Mouse (Mus musculus) activated CD4-positive, CD25-positive, alpha-beta regulatory T cell, adult 4 months (primary cell): ENCODE data around the gene Sult5a1. TPM values are rescaled to one million over a fixed set of nuclear protein-coding genes. Genes with fewer than 3 reads are reported as not detected.
A peak's percentile ranks its signal among the peaks of the same experiment; 100 is the strongest.
"Not testable (repeated sequence)": the region's sequence is repeated elsewhere in the genome, so short reads cannot be mapped to it uniquely, and the experiment has no call there.

Experiments used
- ATAC-seq: one replicate; pipeline ENCODE4 v1.8.0; 2017
- polyA plus RNA-seq, 2 experiments: library from polyadenylated mRNA; unstranded; fragments of 100-300 nt; shearing (Covaris generic); gene quantifications; one replicate each; pipeline ENCODE4 v1.2.1; 2017

The Sult5a1 gene
- polyA plus RNA-seq, 2 experiments from 2014 or later, result not detected

DNA sequence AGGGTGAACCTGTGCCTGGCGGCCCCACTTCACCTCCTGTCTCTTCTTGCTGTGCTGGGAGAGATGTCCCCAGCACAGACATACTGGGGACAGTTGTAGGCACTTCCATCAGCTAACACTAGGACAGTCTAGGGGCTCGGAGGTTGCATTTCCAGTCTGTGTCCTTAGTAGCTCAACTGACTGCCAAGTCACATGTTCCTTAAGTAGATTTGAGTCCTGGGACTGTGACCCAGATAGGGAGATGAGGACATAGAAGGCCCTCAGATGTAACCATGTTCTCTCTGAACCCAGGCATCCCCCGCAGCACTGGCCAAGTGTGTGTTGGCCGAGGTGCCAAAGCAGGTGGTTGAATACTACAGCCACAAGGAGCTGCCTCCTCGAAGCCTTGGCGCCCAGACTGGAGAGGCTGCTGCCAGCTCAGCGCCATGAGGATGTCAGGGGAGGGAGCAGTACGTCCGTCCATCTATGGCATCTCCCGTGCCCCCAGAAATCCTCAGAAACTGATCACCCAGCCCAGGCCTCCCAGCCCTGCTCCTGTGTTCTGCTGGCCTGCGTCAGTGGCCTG lies 23.9 kb downstream of the Sult5a1 start:
- ATAC-seq, result no peak

DNA sequence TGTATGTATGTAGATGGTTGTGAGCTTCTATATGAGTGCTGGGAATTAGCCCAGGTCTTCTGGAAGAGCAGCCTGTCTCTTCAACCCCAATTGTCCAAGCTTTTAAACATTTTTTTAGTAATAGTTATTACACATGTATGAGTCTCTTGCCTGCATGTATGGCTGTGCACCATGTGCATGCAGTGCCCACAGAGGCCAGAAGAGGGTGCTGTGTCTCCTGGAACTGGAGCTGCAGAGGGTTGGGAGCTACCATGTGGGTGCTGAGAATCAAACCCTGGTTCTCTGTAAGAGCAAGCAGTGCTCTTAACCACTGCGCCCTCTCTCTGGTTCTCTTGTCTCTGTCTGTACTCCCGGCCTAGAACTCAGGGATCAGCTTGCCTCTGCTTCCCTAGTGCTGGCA lies 25.2 kb downstream of the Sult5a1 start:
- no peak for ATAC-seq

DNA sequence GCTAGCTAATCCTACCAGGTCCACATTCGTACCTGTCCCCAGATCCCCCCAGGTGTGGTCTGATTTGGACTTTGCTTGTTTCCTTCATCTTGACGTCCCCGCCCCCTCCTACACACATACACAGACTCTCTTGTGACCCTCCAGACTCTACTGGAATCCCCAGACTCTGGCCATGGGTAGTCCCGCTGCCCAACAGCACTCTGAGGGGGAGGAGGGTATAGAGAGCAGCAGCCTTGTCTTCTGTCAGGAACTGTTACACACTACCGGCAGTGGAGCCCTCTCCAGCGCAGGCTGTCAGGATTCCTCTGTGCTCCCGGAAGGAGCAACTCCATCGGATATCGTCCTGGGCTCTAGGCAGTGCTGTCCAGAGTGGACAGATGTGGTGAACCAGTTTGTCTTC lies 27.1 kb downstream of the Sult5a1 start:
- ATAC-seq, result no peak

DNA sequence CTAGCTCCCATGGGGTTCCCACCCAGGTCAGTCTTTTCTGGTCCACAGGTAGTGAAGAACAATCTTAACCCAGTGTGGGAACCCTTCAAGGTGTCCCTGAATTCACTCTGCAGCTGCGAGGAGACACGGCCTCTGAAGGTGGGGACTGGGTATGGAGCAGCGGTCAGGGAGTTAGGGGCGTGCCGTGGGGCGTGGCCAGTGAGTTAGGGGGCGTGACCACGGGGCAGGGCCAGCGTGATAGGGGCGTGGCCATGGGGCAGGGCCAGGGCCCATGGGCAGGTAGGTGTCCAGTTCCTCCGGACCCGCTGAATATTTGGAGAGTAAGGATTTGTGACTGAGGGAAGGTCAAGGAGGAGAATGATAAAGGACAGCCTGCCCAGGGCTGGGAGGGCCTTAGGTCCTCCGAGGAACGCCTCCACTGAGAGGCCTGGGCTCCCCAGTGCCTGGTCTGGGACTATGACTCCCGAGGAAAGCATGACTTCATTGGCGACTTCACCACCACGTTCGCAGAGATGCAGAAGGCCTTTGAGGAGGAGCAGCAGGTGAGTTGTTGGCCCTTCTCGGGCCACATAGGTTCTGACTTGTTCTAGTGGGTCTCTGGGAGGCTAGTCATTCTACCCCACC lies 31.8 kb downstream of the Sult5a1 start:
- no peak for ATAC-seq

DNA sequence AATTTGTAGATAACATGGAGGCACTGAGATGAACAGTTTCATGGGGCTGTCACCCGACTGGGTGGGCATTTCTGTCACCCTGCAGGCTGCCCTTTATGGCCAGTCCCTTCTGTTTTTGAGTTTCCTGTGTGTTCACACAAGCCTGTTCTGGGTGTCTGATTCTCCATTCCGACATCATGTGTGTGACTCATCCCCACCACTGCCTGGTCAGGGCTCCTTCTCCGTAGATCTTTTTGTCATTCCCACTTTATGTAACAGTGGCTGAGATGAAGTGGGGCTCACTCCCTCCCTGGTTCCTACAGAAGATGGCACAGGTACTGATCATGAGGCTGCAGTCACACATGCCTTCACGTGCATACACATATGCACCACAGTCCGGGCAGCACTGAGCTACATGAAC lies 35.4 kb downstream of the Sult5a1 start:
- no peak for ATAC-seq

DNA sequence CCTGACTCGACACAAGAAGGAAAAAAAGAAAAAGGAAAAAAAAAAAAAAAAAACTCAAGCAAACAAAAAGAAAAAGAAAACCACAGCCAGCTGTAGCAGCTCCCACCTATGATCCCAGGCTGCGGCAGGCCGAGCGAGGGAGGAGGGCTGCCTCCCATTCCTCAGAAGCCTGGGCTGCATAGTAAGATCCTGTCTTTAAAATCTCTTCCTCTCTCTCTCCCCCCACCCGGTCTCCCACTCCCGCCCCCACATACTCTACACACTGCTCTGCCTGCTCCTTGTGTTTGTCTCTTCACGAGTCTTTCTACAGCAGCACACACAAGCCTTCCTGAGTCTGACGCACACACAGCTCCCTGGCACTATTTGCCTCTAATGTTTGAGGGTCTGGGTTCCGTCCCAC lies 36.1 kb downstream of the Sult5a1 start:
- ATAC-seq, result no peak

DNA sequence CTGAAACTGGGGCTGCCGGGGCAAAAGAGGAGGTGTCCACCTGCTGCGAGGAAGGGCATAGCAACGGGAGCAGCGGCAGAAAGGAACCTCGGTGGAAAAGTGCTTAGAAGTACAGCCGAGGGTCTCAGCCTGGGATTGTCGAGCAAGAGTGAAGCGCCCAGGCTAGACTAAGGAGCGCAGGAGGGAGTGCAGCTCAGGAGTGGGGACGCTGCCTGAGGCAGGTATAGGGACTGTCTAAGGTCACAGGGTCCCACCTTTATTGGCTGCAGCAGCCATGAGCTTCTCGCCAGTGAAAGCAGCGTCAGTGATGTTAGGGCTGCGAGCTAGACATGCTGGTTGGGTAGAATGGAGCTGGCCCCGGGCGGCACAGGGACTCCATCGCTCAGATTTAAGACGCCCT lies 40.4 kb downstream of the Sult5a1 start:
- no peak for ATAC-seq

DNA sequence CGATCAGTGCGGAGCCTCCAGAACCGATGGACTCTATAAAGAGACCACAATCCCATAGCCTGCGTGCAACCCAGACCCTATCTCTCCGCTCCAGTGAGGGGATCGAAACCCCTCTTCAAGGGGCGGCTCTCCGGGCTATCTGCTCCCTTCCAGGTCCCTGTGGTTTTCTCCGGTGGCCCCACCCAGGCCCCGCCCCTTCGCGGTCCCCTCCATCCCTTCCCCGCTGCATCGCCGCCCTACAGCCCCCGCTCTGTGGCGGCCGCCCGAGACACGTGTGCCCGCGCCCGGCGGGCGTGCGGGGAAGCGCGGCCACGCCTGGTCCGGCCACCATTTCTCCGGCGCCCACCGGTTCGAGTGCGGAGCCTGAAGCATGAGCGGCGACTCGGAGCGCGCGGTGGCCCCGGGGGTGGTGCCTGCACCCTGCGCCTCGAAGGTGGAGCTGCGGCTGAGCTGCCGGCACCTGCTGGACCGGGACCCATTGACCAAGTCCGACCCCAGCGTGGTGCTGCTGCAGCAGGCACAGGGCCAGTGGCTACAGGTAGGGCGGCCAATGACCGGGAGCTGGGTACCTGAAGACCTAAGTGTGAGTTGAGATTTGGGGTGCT lies 40.9 kb downstream of the Sult5a1 start, which contains the start of gene Cpne7:
Gene Cpne7 (plus strand): TSS at position 248 of the 605 bp plus-strand sequence.
- no peak for ATAC-seq

DNA sequence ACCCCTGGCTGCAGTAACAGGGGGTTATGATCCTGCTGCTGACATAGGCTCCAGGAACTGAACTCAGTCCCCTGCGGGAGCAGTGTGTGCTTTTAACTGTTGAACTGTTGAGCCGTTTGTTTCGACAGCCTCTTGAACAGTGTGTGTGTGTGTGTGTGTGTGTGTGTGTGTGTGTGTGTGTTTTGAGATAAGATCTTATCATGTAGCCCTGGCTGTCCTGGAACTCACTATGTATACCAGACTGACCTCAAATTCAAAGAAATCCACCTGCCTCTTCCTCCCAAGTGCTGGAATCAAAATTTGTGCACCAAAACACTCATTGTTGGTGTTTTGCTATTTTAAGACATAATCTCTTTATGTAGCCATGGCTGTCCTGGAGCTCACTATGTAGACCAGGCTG lies 43.5 kb downstream of the Sult5a1 start:
- no peak for ATAC-seq

DNA sequence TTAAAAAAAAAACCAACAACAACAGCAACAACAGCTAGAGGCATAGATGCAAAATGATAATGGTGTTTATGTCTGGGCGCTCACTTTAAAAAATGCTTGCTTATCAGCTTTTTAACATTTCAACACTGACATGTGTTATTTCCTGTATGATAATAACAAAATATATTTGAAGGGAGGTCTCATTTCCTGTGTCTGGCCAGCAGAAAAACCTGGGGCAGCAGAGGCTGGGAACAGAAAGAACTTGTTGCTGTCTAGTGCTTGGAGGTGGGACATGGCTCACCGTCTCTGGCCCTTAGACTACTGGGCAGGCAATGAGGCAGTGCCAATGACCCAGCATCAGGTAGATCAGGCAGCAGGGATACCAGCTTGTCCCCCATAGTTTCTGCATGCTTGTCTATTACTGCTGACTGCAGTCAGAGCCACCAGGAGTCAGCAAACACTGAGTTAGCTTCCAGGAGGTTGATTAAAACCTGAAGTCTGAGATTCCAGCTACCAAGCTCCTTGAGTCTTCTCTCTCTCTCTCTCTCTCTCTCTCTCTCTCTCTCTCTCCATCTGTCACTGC lies 44.1 kb downstream of the Sult5a1 start:
- peak; percentile 59 for ATAC-seq

DNA sequence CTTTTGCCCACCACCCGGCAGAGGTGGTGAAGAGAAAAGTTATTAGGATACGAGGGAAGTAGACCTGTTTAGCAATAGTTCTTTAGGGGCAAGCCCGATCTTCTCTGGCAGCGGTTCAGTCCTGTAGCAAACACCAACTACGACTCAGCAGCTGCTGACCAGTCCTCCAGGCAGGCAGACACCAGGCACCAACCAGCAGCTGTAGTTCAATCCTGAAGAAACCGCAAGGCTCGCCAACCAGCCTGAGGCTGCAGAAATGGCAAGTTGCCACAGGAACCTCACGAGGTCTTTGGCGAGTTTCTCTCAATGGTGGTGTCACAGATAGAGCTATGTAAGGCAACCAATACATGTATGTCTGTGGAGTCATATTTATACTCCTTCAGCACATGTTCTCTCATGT lies 45.2 kb downstream of the Sult5a1 start:
- ATAC-seq, result no peak

DNA sequence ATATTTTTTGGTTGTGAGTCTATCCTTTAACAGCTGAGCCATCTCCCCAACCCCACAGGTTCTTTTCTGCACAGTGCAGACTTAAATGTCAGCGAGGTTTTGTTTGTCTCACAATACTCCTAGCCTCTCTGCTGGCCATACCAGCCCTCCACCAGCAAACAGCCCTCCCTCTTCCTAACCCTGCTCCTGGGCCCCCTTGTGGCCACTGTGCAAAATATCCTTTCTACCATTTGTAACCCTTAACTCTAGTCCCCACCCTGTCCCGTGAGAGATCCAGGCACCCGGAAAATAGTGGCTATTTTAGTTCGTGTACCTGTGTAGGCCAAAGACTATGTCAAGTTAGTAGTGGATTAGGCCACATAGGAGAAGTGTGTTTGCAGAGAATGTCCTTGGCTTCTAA lies 47.5 kb downstream of the Sult5a1 start:
- peak; percentile 67 for ATAC-seq

DNA sequence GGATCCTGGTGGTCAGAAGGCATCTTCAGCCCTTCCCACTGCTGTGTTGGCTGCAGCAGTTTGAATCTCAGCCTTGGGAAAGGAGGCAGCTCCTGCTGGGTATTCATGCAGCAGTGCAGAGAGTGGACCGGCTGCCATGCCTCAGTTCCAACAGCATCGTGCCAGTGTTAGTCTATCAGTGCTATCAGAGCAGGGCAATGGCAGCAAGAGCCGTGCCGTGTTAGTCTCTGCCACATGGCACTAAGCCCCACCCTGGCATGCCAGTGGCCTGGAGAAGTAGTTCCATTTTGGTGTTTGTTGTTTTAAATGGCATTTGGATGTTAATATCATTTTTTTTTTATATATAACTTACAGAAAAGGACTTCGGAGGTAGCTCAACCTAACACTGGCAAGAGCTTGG lies 49.2 kb downstream of the Sult5a1 start:
- no peak for ATAC-seq

DNA sequence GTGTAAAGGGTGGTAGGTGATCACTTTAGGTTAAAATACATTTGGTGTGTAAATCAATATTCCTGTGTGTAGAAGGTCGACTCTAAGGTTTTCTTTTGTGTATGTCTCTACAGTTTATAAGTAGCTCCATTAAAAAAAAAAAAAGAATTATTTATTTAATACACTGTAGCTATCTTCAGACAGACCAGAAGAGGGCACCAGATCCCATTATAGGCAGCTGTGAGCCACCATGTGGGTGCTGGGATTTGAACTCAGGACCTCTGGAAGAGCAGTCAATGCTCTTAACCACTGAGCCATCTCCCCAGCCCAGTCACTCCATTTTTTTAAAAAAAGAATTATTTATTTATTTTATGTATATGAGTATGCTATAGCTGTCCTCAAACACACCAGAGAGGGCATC lies 50.1 kb downstream of the Sult5a1 start:
- ATAC-seq, result no peak

DNA sequence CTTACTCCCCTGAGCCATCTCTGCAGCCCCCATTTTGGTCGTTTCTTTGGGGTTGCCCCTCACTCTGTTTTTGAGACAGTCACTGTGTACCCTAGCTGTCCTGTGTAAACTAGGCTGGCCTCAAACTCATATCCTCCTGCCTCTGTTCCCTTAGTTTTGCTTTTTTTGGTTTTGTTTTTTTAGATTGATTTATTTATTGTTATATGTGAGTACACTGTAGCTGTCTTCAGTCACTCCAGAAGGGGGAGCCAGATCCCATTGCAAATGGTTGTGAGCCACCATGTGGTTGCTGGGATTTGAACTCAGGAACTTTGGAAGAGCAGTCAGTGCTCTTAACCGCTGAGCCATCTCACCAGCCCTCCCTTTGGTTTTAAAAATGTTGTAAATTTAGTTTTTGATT lies 51.6 kb downstream of the Sult5a1 start:
- no peak for ATAC-seq

DNA sequence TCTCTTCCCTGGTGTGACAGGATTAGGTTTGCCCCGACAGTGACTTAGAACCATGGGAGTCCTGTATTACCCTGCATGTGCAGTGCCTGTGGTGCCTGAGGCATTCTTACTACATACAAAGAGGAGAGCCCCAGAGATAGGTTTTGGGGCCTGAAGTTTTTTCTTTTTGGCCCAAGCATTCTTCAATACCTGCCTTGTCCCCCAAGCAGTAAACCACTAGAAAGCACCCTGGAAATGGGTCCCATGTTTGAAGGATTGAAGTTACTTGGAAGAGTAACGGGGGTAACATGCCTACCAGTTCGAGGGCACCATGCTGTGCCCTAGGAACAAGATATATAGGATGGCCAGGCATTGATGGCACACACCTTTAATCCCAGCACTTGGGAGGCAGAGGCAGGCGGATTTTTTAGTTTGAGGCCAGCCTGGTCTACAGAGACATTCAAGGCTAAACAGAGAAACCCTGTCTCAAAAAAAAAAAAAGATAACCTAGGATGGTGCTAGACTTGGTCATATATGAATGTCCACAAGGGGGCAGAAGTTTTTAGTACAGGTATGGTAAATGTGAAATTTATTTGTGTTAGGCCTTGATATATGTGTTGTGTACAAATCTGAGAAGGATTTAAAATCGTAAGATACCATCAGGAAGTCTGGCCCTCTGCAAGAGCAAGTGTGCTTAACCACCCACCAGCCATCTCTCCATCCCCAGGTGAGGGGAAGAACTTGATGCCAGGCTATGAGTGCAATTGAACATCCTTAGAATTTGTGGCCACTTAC lies 52.4 kb downstream of the Sult5a1 start:
- no peak for ATAC-seq

DNA sequence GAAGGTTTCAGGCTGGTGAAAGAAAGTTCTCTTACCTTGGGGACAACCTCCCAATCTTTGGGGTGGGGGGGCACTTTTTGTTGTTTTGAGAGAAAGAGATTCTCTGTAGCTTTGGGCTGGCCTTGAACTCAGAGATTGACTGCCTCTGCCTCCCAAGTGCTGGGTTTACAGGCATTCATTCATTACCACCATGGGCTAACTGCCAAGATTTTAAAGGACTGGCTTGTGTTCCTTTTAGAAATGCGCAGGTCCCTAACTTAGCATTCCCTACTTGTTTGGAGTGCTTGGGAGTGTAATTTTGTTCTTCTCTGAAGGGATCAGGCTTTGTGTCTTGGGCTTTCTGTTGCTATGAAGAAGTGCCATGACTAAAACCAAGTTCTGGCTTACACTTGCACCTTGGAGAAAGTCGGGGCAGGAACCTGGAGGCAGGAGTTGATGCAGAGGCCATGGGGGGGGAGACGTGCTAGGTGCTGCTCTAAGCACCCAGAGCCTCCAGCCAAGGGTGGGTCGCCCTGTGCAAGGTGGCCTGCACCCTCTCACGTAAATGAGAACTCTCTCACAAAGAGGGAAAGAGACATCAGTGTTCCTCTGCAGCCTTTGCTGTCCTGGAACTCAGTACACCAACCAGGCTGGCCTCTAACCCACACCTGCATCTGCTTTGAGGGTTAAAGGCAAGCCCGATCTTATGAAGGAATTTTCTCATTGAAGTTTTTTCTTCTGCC lies 53.9 kb downstream of the Sult5a1 start:
- ATAC-seq, result no peak

DNA sequence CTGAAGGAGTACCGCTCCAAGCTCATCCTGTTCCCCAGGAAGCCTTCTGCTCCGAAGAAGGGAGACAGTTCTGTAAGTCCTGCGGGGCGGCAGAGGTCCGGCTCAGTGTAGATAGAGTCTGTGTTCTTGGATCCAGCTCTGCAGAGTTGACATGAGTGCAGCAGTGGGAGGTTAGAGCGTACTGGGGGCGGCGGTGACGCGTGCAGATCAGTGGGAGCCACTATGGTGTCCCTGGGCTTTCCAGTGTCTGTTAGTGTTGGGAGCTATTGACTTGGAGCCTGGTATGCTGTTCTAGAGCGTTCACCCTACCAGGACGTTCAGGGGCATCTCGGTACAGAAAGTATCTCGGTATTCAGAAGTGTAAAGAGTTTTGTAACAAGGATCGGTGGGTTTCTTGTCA lies 54.8 kb downstream of the Sult5a1 start:
- ATAC-seq, result no peak

DNA sequence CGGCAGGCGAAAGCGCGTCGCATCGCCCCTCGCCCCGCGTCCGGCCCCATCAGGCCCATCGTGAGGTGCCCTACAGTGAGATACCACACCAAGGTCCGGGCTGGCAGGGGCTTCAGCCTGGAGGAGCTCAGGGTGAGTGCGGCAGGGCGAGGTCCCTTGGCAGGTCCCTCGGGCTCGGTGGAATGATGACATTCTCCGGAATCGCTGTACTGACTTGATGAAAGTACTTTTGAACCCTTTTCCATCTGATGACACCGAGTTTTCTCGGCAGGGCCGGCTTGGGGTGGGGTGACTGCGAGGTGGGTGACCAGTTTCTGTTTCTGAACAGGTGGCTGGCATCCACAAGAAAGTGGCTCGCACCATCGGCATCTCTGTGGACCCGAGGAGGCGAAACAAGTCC lies 55.3 kb downstream of the Sult5a1 start:
- ATAC-seq, result not testable (repeated sequence)

DNA sequence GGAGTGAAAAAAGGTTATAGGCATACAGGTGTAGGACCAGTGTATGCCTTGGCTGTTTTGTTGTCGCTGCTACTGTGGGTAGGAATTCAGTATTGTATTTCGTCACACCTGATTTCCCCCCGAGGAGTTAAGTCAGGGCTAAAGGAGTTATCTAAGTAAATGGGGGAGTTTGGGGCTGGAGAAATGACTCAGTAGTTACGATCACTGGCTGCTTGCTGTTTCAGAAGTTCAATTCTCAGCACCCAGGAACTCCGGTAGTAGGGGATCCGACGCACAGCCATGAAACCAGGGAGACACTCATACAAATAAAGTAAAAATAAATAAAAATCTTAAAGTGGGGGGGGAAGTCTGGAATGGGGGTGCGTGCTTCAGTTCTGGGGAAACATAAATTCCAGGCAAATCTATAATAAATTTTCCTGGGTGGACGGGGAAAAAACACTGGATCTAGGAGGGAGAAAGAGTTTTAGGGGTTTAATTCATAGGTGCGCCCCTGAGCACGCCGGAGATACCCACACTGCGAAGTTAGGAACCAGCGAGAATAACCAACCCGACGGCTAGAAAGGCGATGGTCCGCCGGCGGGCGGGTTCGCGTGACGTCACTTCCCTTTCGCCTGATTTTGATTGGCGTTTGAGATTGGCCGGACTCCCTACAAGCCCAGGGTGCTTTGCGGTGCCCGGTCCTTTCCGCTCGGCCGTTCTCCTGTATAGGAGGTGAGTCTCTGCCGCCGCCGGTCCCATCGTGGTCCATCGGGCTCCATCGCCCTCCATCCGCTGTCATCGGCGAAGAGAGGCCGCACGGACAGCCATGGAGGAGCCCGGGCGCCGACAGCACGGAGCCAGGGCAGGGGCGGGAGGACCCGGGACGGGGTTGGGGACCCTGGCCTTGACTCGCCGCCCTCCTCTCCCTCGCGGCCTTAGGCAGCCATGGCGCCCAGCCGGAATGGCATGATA lies 56.1 kb downstream of the Sult5a1 start, which contains the start of gene Rpl13:
Gene Rpl13 (plus strand): TSS at position 616 of the 951 bp plus-strand sequence.
- peak; percentile 69 for ATAC-seq

DNA sequence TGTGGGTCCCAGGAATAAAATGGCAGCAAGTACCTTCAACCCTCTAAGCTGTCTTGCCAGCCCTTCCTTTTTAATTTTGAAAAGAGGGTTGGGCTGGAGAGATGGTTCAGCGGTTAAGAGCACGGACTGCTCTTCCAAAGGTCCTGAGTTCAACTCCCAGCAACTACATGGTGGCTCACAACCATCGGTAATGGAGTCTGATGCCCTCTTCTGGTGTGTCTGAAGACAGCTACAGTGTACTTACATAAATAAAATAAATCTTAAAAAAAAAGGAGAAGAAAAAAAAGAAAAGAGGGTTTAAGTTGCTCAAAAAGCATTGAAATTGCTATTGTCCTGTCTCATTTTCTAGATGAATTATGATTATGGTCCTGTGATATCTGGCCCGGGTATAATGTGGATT lies 56.9 kb downstream of the Sult5a1 start:
- no peak for ATAC-seq
